Mouse (Mus musculus) embryonic facial prominence, embryonic 15.5 days (tissue): ENCODE results near the gene Nrarp. TPM values are rescaled to one million over a fixed set of nuclear protein-coding genes. Genes with fewer than 3 reads are reported as not detected.

Experiments used
- ATAC-seq: fragments of 200-750 bp; cut with Nextera tagmentation; 2 replicates; pipeline ENCODE4 v1.8.0; 2017; ENCODE audit warnings: low read depth, moderate TSS enrichment; ENCODE audit not compliant: insufficient number of reproducible peaks, low FRiP score, low TSS enrichment
- H3K27ac ChIP-seq: fragments of 300-500 bp; sonication (generic); replicated peaks from 2 replicates; pipeline ENCODE4 v1.5.1; 2015; ENCODE audit warnings: mild to moderate bottlenecking, inconsistent platforms
- H3K27me3 ChIP-seq: fragments of 300-500 bp; sonication (generic); 2 replicates; pipeline ENCODE4 v1.6.1; 2015; ENCODE audit warnings: inconsistent platforms
- H3K36me3 ChIP-seq: fragments of 300-500 bp; sonication (generic); 2 replicates; pipeline ENCODE4 v1.6.1; 2015; ENCODE audit warnings: mild to moderate bottlenecking, inconsistent platforms
- H3K4me1 ChIP-seq: fragments of 300-500 bp; sonication (generic); 2 replicates; pipeline ENCODE4 v1.6.1; 2015; ENCODE audit warnings: inconsistent platforms
- H3K4me2 ChIP-seq: fragments of 300-500 bp; sonication (generic); replicated peaks from 2 replicates; pipeline ENCODE4 v1.6.1; 2015; ENCODE audit warnings: mild to moderate bottlenecking, inconsistent platforms
- H3K4me3 ChIP-seq: fragments of 300-500 bp; sonication (generic); replicated peaks from 2 replicates; pipeline ENCODE4 v1.5.1; 2015; ENCODE audit warnings: mild to moderate bottlenecking, inconsistent platforms
- H3K9ac ChIP-seq: fragments of 300-500 bp; sonication (generic); 2 replicates; pipeline ENCODE4 v1.6.1; 2015; ENCODE audit warnings: inconsistent platforms
- H3K9me3 ChIP-seq: fragments of 300-500 bp; sonication (generic); replicated peaks from 2 replicates; pipeline ENCODE4 v1.6.1; 2016; ENCODE audit warnings: inconsistent platforms
- WGBS: fragments of 180-500 bp; shearing (Covaris S2); methylation state at CpG from one replicate; pipeline ENCODE4 v1.1.7; 2015; 5-methylcytosine and 5-hydroxymethylcytosine counted together
- polyA plus RNA-seq: library from polyadenylated mRNA; unstranded; fragments of >200 nt; fragmentation: Nextera tagmentation; extraction: Ambion mirVana; gene quantifications from 2 replicates; pipeline ENCODE4 v1.2.1, GENCODE M21; 2015

Nrarp gene
- polyA plus RNA-seq, 1 experiment from 2014 or later: 26.9 TPM

GRCm38 (mm10) chr2:25157655-25158054 is 22.9 kb upstream of the Nrarp start:
- Histone ChIP-seq H3K4me1 (0 out of 2 replicates have a peak, but pooled peaks cover 5% of the 10 kb centered on the region), H3K27me3 (no peaks in the 10 kb centered on the region), H3K36me3 (no peaks in the 10 kb centered on the region), H3K4me2 (no peak overlapping the region), H3K4me3 (no peak overlapping the region), H3K9me3 (no peaks in the 10 kb centered on the region), H3K27ac (no peak overlapping the region), H3K9ac (no peak overlapping the region)
- no peak for ATAC-seq
- 41% methylated on average over 2 of the region's 2 CpGs for WGBS

GRCm38 (mm10) chr2:25167481-25167880 is 13.1 kb upstream of the Nrarp start:
- WGBS: 27% methylated on average over 4 of the region's 4 CpGs
- Histone ChIP-seq H3K4me1 (peaks cover 53% of the 10 kb centered on the region), H3K27me3 (no peaks in the 10 kb centered on the region), H3K27ac (peak overlapping the region; percentile 72), H3K4me2 (peak overlapping the region; percentile 90), H3K9ac (no peak overlapping the region), H3K4me3 (peak overlapping the region; percentile 49), H3K9me3 (no peaks in the 10 kb centered on the region), H3K36me3 (no peaks in the 10 kb centered on the region)
- ATAC-seq: no peak

GRCm38 (mm10) chr2:25167919-25168664 is 12.5 kb upstream of the Nrarp start:
- H3K4me2 ChIP-seq: peak overlapping the region; percentile 90
- H3K27me3 ChIP-seq: no peaks in the 10 kb centered on the region
- peak overlapping the region; percentile 72 for H3K27ac ChIP-seq
- peaks cover 52% of the 10 kb centered on the region for H3K4me1 ChIP-seq
- WGBS: 1% methylated on average over 39 of the region's 41 CpGs
- ATAC-seq: peak; percentile 51
- no peaks in the 10 kb centered on the region for H3K36me3 ChIP-seq
- peak overlapping the region; percentile 49 for H3K4me3 ChIP-seq
- 0 out of 2 replicates have a peak overlapping the region, but pooled peaks have one; percentile 21 for H3K9ac ChIP-seq
- no peaks in the 10 kb centered on the region for H3K9me3 ChIP-seq

- no peaks in the 10 kb centered on the region for H3K9me3 ChIP-seq
- no peaks in the 10 kb centered on the region for H3K36me3 ChIP-seq
- ATAC-seq: no peak
- peak overlapping the region; percentile 90 for H3K4me2 ChIP-seq
- H3K4me3 ChIP-seq: peak overlapping the region; percentile 49
- no peaks in the 10 kb centered on the region for H3K27me3 ChIP-seq
- H3K4me1 ChIP-seq: peaks cover 47% of the 10 kb centered on the region
- WGBS: 17% methylated on average over 2 of the region's 2 CpGs
- peak overlapping the region; percentile 72 for H3K27ac ChIP-seq
- no peak overlapping the region for H3K9ac ChIP-seq
Measured at GRCm38 (mm10) chr2:25168665-25168978, 11.9 kb upstream of the Nrarp start.

- no peak overlapping the region for H3K9ac ChIP-seq
- no peaks in the 10 kb centered on the region for H3K27me3 ChIP-seq
- ATAC-seq: no peak
- H3K4me2 ChIP-seq: no peak overlapping the region
- H3K9me3 ChIP-seq: no peaks in the 10 kb centered on the region
- H3K36me3 ChIP-seq: no peaks in the 10 kb centered on the region
- H3K4me3 ChIP-seq: no peak overlapping the region
- H3K27ac ChIP-seq: no peak overlapping the region
- peaks cover 41% of the 10 kb centered on the region for H3K4me1 ChIP-seq
- 17% methylated on average over 5 of the region's 5 CpGs for WGBS
Measured at GRCm38 (mm10) chr2:25169778-25170177, 10.8 kb upstream of the Nrarp start.

- ATAC-seq: no peak
- H3K4me1 ChIP-seq: peaks cover 41% of the 10 kb centered on the region
- peak overlapping the region; percentile 63 for H3K27ac ChIP-seq
Measured at GRCm38 (mm10) chr2:25170326-25171100, 10.0 kb upstream of the Nrarp start.

GRCm38 (mm10) chr2:25171101-25171768 is 9.3 kb upstream of the Nrarp start:
- no peaks in the 10 kb centered on the region for H3K36me3 ChIP-seq
- ATAC-seq: no peak
- no peak overlapping the region for H3K4me3 ChIP-seq
- 0 out of 2 replicates have a peak overlapping the region, but pooled peaks have one; percentile 22 for H3K27ac ChIP-seq
- H3K4me2 ChIP-seq: no peak overlapping the region
- WGBS: 78% methylated on average over 6 of the region's 6 CpGs
- H3K9ac ChIP-seq: no peak overlapping the region
- H3K27me3 ChIP-seq: 0 out of 2 replicates have a peak, but pooled peaks cover 5% of the 10 kb centered on the region
- H3K9me3 ChIP-seq: no peaks in the 10 kb centered on the region
- peaks cover 48% of the 10 kb centered on the region for H3K4me1 ChIP-seq

More at GRCm38 (mm10) chr2:25170326-25171100, 10.0 kb upstream of the Nrarp start:
- Histone ChIP-seq H3K36me3 (no peaks in the 10 kb centered on the region), H3K4me3 (no peak overlapping the region), H3K9ac (no peak overlapping the region), H3K9me3 (no peaks in the 10 kb centered on the region), H3K27me3 (no peaks in the 10 kb centered on the region), H3K4me2 (no peak overlapping the region)
- 62% methylated on average over 10 of the region's 10 CpGs for WGBS

GRCm38 (mm10) chr2:25171769-25172153 is 8.8 kb upstream of the Nrarp start:
- peaks cover 52% of the 10 kb centered on the region for H3K4me1 ChIP-seq
- no peaks in the 10 kb centered on the region for H3K36me3 ChIP-seq
- H3K27ac ChIP-seq: no peak overlapping the region
- no peak for ATAC-seq
- no peaks in the 10 kb centered on the region for H3K9me3 ChIP-seq
- H3K4me3 ChIP-seq: no peak overlapping the region
- H3K27me3 ChIP-seq: 0 out of 2 replicates have a peak, but pooled peaks cover 8% of the 10 kb centered on the region
- 34% methylated on average over 1 of the region's 1 CpGs for WGBS
- H3K4me2 ChIP-seq: no peak overlapping the region
- H3K9ac ChIP-seq: no peak overlapping the region

GRCm38 (mm10) chr2:25172629-25173028 is 7.9 kb upstream of the Nrarp start:
- Histone ChIP-seq H3K4me2 (no peak overlapping the region), H3K4me1 (peaks cover 57% of the 10 kb centered on the region), H3K9ac (no peak overlapping the region), H3K36me3 (no peaks in the 10 kb centered on the region), H3K9me3 (no peaks in the 10 kb centered on the region), H3K27me3 (peaks cover 16% of the 10 kb centered on the region), H3K4me3 (no peak overlapping the region), H3K27ac (peak overlapping the region; percentile 8)
- WGBS: 54% methylated on average over 8 of the region's 8 CpGs
- no peak for ATAC-seq

GRCm38 (mm10) chr2:25173821-25174220 is 6.7 kb upstream of the Nrarp start:
- no peak overlapping the region for H3K4me3 ChIP-seq
- H3K4me1 ChIP-seq: peaks cover 57% of the 10 kb centered on the region
- H3K27me3 ChIP-seq: peaks cover 28% of the 10 kb centered on the region
- no peak overlapping the region for H3K9ac ChIP-seq
- H3K36me3 ChIP-seq: no peaks in the 10 kb centered on the region
- WGBS: 90% methylated on average over 4 of the region's 4 CpGs
- no peak overlapping the region for H3K4me2 ChIP-seq
- H3K27ac ChIP-seq: no peak overlapping the region
- no peak for ATAC-seq
- H3K9me3 ChIP-seq: no peaks in the 10 kb centered on the region
